Mouse (Mus musculus): ENCODE results near the gene Rad54l2.

Rad54l2 gene

GRCm38 (mm10) chr9:106675480-106675879, 113.5 kb downstream of the Rad54l2 start:
- peak; percentile 90 for DNase-seq

- DNase-seq: no peak
Measured at GRCm38 (mm10) chr9:106673860-106674259, 115.1 kb downstream of the Rad54l2 start.

- DNase-seq: no peak
Measured at GRCm38 (mm10) chr9:106664856-106665255, 124.1 kb downstream of the Rad54l2 start.

- DNase-seq: peak; percentile 46
Measured at GRCm38 (mm10) chr9:106664433-106664832, 124.6 kb downstream of the Rad54l2 start.

GRCm38 (mm10) chr9:106663200-106663599, 125.8 kb downstream of the Rad54l2 start:
- no peak for DNase-seq

- no peak for DNase-seq
Measured at GRCm38 (mm10) chr9:106659935-106660334, 129.1 kb downstream of the Rad54l2 start.

GRCm38 (mm10) chr9:106659441-106659840, 129.6 kb downstream of the Rad54l2 start:
- DNase-seq: peak; percentile 35

- DNase-seq: no peak
Measured at GRCm38 (mm10) chr9:106657592-106657991, 131.4 kb downstream of the Rad54l2 start.

GRCm38 (mm10) chr9:106656820-106657219, 132.2 kb downstream of the Rad54l2 start:
- DNase-seq: no peak

GRCm38 (mm10) chr9:106655884-106656720, 132.9 kb downstream of the Rad54l2 start, which contains the start of gene Grm2:
Grm2 (minus strand) TSS chr9:106656082.
- DNase-seq: peak; percentile 88

GRCm38 (mm10) chr9:106652720-106653119, 136.3 kb downstream of the Rad54l2 start:
- no peak for DNase-seq

GRCm38 (mm10) chr9:106647226-106647625, 141.8 kb downstream of the Rad54l2 start:
- DNase-seq: no peak

GRCm38 (mm10) chr9:106645684-106646271, 143.2 kb downstream of the Rad54l2 start:
- no peak for DNase-seq

GRCm38 (mm10) chr9:106643787-106644186, 145.2 kb downstream of the Rad54l2 start:
- DNase-seq: no peak

- peak; percentile 87 for DNase-seq
Measured at GRCm38 (mm10) chr9:106643128-106643527, 145.9 kb downstream of the Rad54l2 start.

GRCm38 (mm10) chr9:106641346-106641745, 147.6 kb downstream of the Rad54l2 start:
- DNase-seq: peak; percentile 52

GRCm38 (mm10) chr9:106638154-106638553, 150.8 kb downstream of the Rad54l2 start:
- no peak for DNase-seq

Measured in retina, postnatal 1 day (tissue).